Mouse (Mus musculus): ENCODE measurements around the gene Il2rb. TPM values are rescaled to one million over a fixed set of nuclear protein-coding genes. Genes with fewer than 3 reads are reported as not detected.

The Il2rb gene
- polyA plus RNA-seq, 1 experiment from 2014 or later = 0.05 TPM

- H3K4me1 ChIP-seq (replicated peaks) = peaks cover 60% of the 10 kb centered on the region
Measured at GRCm38 (mm10) chr15:78436380-78437192, 58.5 kb downstream of the Il2rb start.

GRCm38 (mm10) chr15:78435681-78436080 lies 59.4 kb downstream of the Il2rb start:
- Histone ChIP-seq H3K36me3 (peaks cover 57% of the 10 kb centered on the region), H3K9ac (peak overlapping the region; percentile 71; the same call in 1 of the 2 replicates), H3K4me1 (replicated peaks) (peaks cover 64% of the 10 kb centered on the region), H3K27me3 (0 out of 2 replicates have a peak, but pooled peaks cover 10% of the 10 kb centered on the region), H3K4me2 (no peak overlapping the region), H3K4me3 (no peak overlapping the region), H3K9me3 (no peaks in the 10 kb centered on the region), H3K27ac (no peak overlapping the region; the same call in 1 of the 2 replicates)
- WGBS = 75% methylated on average over 11 of the region's 11 CpGs
- ATAC-seq (ENCODE audit: low FRiP score) = no peak

More at GRCm38 (mm10) chr15:78436380-78437192, 58.5 kb downstream of the Il2rb start:
- H3K9ac ChIP-seq = peak overlapping the region; percentile 71
- peaks cover 50% of the 10 kb centered on the region for H3K36me3 ChIP-seq
- 0 out of 2 replicates have a peak, but pooled peaks cover 10% of the 10 kb centered on the region for H3K27me3 ChIP-seq
- peak; percentile 57 for ATAC-seq (ENCODE audit: low FRiP score)
- peak overlapping the region; percentile 19 for H3K4me3 ChIP-seq
- H3K4me2 ChIP-seq = peak overlapping the region; percentile 51
- H3K9me3 ChIP-seq = no peaks in the 10 kb centered on the region
- WGBS = 5% methylated on average over 32 of the region's 32 CpGs
- H3K27ac ChIP-seq = peak overlapping the region; percentile 79

- Histone ChIP-seq H3K9me3 (no peaks in the 10 kb centered on the region), H3K4me2 (no peak overlapping the region), H3K27ac (no peak overlapping the region), H3K36me3 (peaks cover 61% of the 10 kb centered on the region), H3K27me3 (0 out of 2 replicates have a peak, but pooled peaks cover 10% of the 10 kb centered on the region), H3K9ac (no peak overlapping the region), H3K4me3 (no peak overlapping the region), H3K4me1 (replicated peaks) (peaks cover 64% of the 10 kb centered on the region)
- 23% methylated on average over 6 of the region's 6 CpGs for WGBS
- ATAC-seq (ENCODE audit: low FRiP score) = no peak
Measured at GRCm38 (mm10) chr15:78434896-78435520, 60.1 kb downstream of the Il2rb start.

GRCm38 (mm10) chr15:78431541-78432121 lies 63.4 kb downstream of the Il2rb start:
- H3K4me1 ChIP-seq (replicated peaks) = peaks cover 61% of the 10 kb centered on the region
- H3K4me3 ChIP-seq = no peak overlapping the region
- 0 out of 2 replicates have a peak, but pooled peaks cover 8% of the 10 kb centered on the region for H3K27me3 ChIP-seq
- H3K27ac ChIP-seq = no peak overlapping the region
- H3K36me3 ChIP-seq = peaks cover 52% of the 10 kb centered on the region
- no peak for ATAC-seq (ENCODE audit: low FRiP score)
- H3K9ac ChIP-seq = no peak overlapping the region
- WGBS = 79% methylated on average over 7 of the region's 7 CpGs
- no peak overlapping the region for H3K4me2 ChIP-seq
- no peaks in the 10 kb centered on the region for H3K9me3 ChIP-seq

GRCm38 (mm10) chr15:78430874-78431273 lies 64.2 kb downstream of the Il2rb start:
- Histone ChIP-seq H3K27ac (no peak overlapping the region), H3K9me3 (no peaks in the 10 kb centered on the region), H3K4me1 (replicated peaks) (peaks cover 53% of the 10 kb centered on the region), H3K9ac (no peak overlapping the region; the same call in 1 of the 2 replicates), H3K27me3 (0 out of 2 replicates have a peak, but pooled peaks cover 8% of the 10 kb centered on the region), H3K4me2 (no peak overlapping the region), H3K36me3 (peaks cover 49% of the 10 kb centered on the region), H3K4me3 (no peak overlapping the region)
- WGBS = 89% methylated on average over 10 of the region's 10 CpGs
- no peak for ATAC-seq (ENCODE audit: low FRiP score)

GRCm38 (mm10) chr15:78429871-78430622 lies 65.0 kb downstream of the Il2rb start:
- Histone ChIP-seq H3K36me3 (peaks cover 40% of the 10 kb centered on the region), H3K4me3 (peak overlapping the region; percentile 89), H3K27me3 (0 out of 2 replicates have a peak, but pooled peaks cover 5% of the 10 kb centered on the region), H3K4me1 (replicated peaks) (peaks cover 45% of the 10 kb centered on the region), H3K9me3 (no peaks in the 10 kb centered on the region), H3K4me2 (peak overlapping the region; percentile 89), H3K9ac (peak overlapping the region; percentile 96), H3K27ac (peak overlapping the region; percentile 81; the same call in 1 of the 2 replicates)
- no peak for ATAC-seq (ENCODE audit: low FRiP score)
- 82% methylated on average over 13 of the region's 13 CpGs for WGBS

Other genes starting within 250 kb of the Il2rb start
- gene Csf2rb2, start 189.6 kb downstream of the Il2rb start, polyA plus RNA-seq (2015; fragmentation: Nextera tagmentation; extraction: Ambion mirVana) = 0.06 and 0.21 TPM in 2 replicates
- gene Csf2rb, start 169.5 kb downstream of the Il2rb start, polyA plus RNA-seq (2015; fragmentation: Nextera tagmentation; extraction: Ambion mirVana) = 0.39 and 0.40 TPM in 2 replicates
- not detected in 2 replicates for gene Tex33, start 99.4 kb downstream of the Il2rb start, polyA plus RNA-seq (2015; fragmentation: Nextera tagmentation; extraction: Ambion mirVana)
- 10.7 and 17.0 TPM in 2 replicates for gene Tst, start 89.4 kb downstream of the Il2rb start, polyA plus RNA-seq (2015; fragmentation: Nextera tagmentation; extraction: Ambion mirVana)
- 2.2 and 3.1 TPM in 2 replicates for gene Mpst, start 88.9 kb downstream of the Il2rb start, polyA plus RNA-seq (2015; fragmentation: Nextera tagmentation; extraction: Ambion mirVana)
- gene Kctd17, start 66.7 kb downstream of the Il2rb start, polyA plus RNA-seq (2015; fragmentation: Nextera tagmentation; extraction: Ambion mirVana) = 114 and 116 TPM in 2 replicates
- gene Tmprss6, start 26.6 kb downstream of the Il2rb start, polyA plus RNA-seq (2015; fragmentation: Nextera tagmentation; extraction: Ambion mirVana) = 0.23 and 0.31 TPM in 2 replicates
- gene C1qtnf6, start 36.1 kb upstream of the Il2rb start, polyA plus RNA-seq (2015; fragmentation: Nextera tagmentation; extraction: Ambion mirVana) = 8.0 and 8.2 TPM in 2 replicates
- 0.42 and 0.48 TPM in 2 replicates for gene Sstr3, start 49.4 kb upstream of the Il2rb start, polyA plus RNA-seq (2015; fragmentation: Nextera tagmentation; extraction: Ambion mirVana)
- 6.3 and 8.8 TPM in 2 replicates for gene Rac2, start 77.5 kb upstream of the Il2rb start, polyA plus RNA-seq (2015; fragmentation: Nextera tagmentation; extraction: Ambion mirVana)
- gene Cyth4, start 101.8 kb upstream of the Il2rb start, polyA plus RNA-seq (2015; fragmentation: Nextera tagmentation; extraction: Ambion mirVana) = 6.8 and 7.7 TPM in 2 replicates
- 4.6 and 5.0 TPM in 2 replicates for gene Elfn2, start 223.5 kb upstream of the Il2rb start, polyA plus RNA-seq (2015; fragmentation: Nextera tagmentation; extraction: Ambion mirVana)